Mouse (Mus musculus) embryonic facial prominence, embryonic 13.5 days (tissue): Measurements from ENCODE around the gene Vps53. TPM values are rescaled to one million over a fixed set of nuclear protein-coding genes. Genes with fewer than 3 reads are reported as not detected.

Source experiments
- ATAC-seq: fragments of 200-750 bp; cut with Nextera tagmentation; 2 replicates; pipeline ENCODE4 v1.8.0; 2017; ENCODE audit warnings: low read depth; ENCODE audit not compliant: insufficient number of reproducible peaks, insufficient read depth, low FRiP score, low TSS enrichment
- H3K27ac ChIP-seq: fragments of 300-500 bp; sonication (generic); 2 replicates; pipeline ENCODE4 v1.5.1; 2015; ENCODE audit warnings: moderate library complexity, mild to moderate bottlenecking, inconsistent platforms
- H3K27me3 ChIP-seq: fragments of 300-500 bp; sonication (generic); 2 replicates; pipeline ENCODE4 v1.6.1; 2015; ENCODE audit warnings: mild to moderate bottlenecking, inconsistent platforms
- H3K36me3 ChIP-seq: fragments of 300-500 bp; sonication (generic); 2 replicates; pipeline ENCODE4 v1.6.1; 2015; ENCODE audit warnings: mild to moderate bottlenecking, inconsistent platforms
- H3K4me1 ChIP-seq: fragments of 300-500 bp; sonication (generic); 2 replicates; pipeline ENCODE4 v1.6.1; 2015; ENCODE audit warnings: inconsistent platforms
- H3K4me2 ChIP-seq: fragments of 300-500 bp; sonication (generic); 2 replicates; pipeline ENCODE4 v1.6.1; 2015; ENCODE audit warnings: moderate library complexity, mild to moderate bottlenecking, inconsistent platforms
- H3K4me3 ChIP-seq: fragments of 300-500 bp; sonication (generic); 2 replicates; pipeline ENCODE4 v1.5.1; 2015; ENCODE audit warnings: mild to moderate bottlenecking, inconsistent platforms
- H3K9ac ChIP-seq: fragments of 300-500 bp; sonication (generic); 2 replicates; pipeline ENCODE4 v1.6.1; 2015; ENCODE audit warnings: mild to moderate bottlenecking, inconsistent platforms
- H3K9me3 ChIP-seq: fragments of 300-500 bp; sonication (generic); 2 replicates; pipeline ENCODE4 v1.6.1; 2016; ENCODE audit warnings: inconsistent platforms
- WGBS: fragments of 180-500 bp; shearing (Covaris S2); methylation state at CpG from one replicate; pipeline ENCODE4 v1.1.7; 2015; ENCODE audit warnings: mixed read lengths; 5-methylcytosine and 5-hydroxymethylcytosine counted together
- polyA plus RNA-seq: library from polyadenylated mRNA; unstranded; fragments of >200 nt; fragmentation: Nextera tagmentation; extraction: Ambion mirVana; gene quantifications from 2 replicates; pipeline ENCODE4 v1.2.1, GENCODE M21; 2015

Vps53 gene
- polyA plus RNA-seq, 1 experiment from 2014 or later, result 38.5 TPM

GRCm38 (mm10) chr11:76137996-76138395 lies 41.5 kb downstream of the Vps53 start:
- no peak for ATAC-seq
- Histone ChIP-seq H3K4me3 (no peak overlapping the region), H3K27me3 (no peaks in the 10 kb centered on the region), H3K9ac (no peak overlapping the region), H3K27ac (no peak overlapping the region), H3K9me3 (no peaks in the 10 kb centered on the region), H3K36me3 (peaks cover 39% of the 10 kb centered on the region), H3K4me1 (no peaks in the 10 kb centered on the region), H3K4me2 (no peak overlapping the region)
- WGBS, result 71% methylated on average over 3 of the region's 3 CpGs

GRCm38 (mm10) chr11:76135641-76136437 lies 43.6 kb downstream of the Vps53 start:
- H3K27ac ChIP-seq, result no peak overlapping the region
- peaks cover 46% of the 10 kb centered on the region for H3K36me3 ChIP-seq
- H3K9me3 ChIP-seq, result no peaks in the 10 kb centered on the region
- ATAC-seq, result no peak
- H3K27me3 ChIP-seq, result no peaks in the 10 kb centered on the region
- 81% methylated on average over 7 of the region's 7 CpGs for WGBS
- H3K4me2 ChIP-seq, result no peak overlapping the region
- no peak overlapping the region for H3K4me3 ChIP-seq
- H3K9ac ChIP-seq, result no peak overlapping the region
- no peaks in the 10 kb centered on the region for H3K4me1 ChIP-seq

GRCm38 (mm10) chr11:76130859-76131258 lies 48.6 kb downstream of the Vps53 start:
- no peaks in the 10 kb centered on the region for H3K27me3 ChIP-seq

GRCm38 (mm10) chr11:76125386-76125785 lies 54.1 kb downstream of the Vps53 start:
- peaks cover 53% of the 10 kb centered on the region for H3K4me1 ChIP-seq
- no peak overlapping the region for H3K9ac ChIP-seq
- peak overlapping the region; percentile 78 for H3K27ac ChIP-seq
- H3K9me3 ChIP-seq, result no peaks in the 10 kb centered on the region
- no peaks in the 10 kb centered on the region for H3K36me3 ChIP-seq
- H3K4me3 ChIP-seq, result no peak overlapping the region
- 21% methylated on average over 8 of the region's 8 CpGs for WGBS
- 0 out of 2 replicates have a peak overlapping the region, but pooled peaks have one; percentile 0 for H3K4me2 ChIP-seq
- no peak for ATAC-seq
- H3K27me3 ChIP-seq, result no peaks in the 10 kb centered on the region

More at GRCm38 (mm10) chr11:76130859-76131258, 48.6 kb downstream of the Vps53 start:
- 78% methylated on average over 5 of the region's 5 CpGs for WGBS
- ATAC-seq, result no peak
- Histone ChIP-seq H3K27ac (no peak overlapping the region), H3K4me3 (no peak overlapping the region), H3K9ac (no peak overlapping the region), H3K36me3 (peaks cover 32% of the 10 kb centered on the region), H3K9me3 (no peaks in the 10 kb centered on the region), H3K4me1 (peaks cover 2% of the 10 kb centered on the region), H3K4me2 (no peak overlapping the region)

GRCm38 (mm10) chr11:76123517-76123916 lies 55.9 kb downstream of the Vps53 start:
- ATAC-seq, result no peak
- H3K27me3 ChIP-seq, result no peaks in the 10 kb centered on the region
- peak overlapping the region; percentile 71 for H3K27ac ChIP-seq
- H3K4me1 ChIP-seq, result peaks cover 63% of the 10 kb centered on the region
- no peaks in the 10 kb centered on the region for H3K9me3 ChIP-seq
- no peak overlapping the region for H3K9ac ChIP-seq
- H3K4me2 ChIP-seq, result no peak overlapping the region
- no peak overlapping the region for H3K4me3 ChIP-seq
- 83% methylated on average over 1 of the region's 1 CpGs for WGBS
- H3K36me3 ChIP-seq, result no peaks in the 10 kb centered on the region

GRCm38 (mm10) chr11:76122571-76122970 lies 56.9 kb downstream of the Vps53 start:
- H3K4me1 ChIP-seq, result peaks cover 63% of the 10 kb centered on the region
- no peak overlapping the region for H3K4me2 ChIP-seq
- no peaks in the 10 kb centered on the region for H3K36me3 ChIP-seq
- H3K4me3 ChIP-seq, result no peak overlapping the region
- H3K9ac ChIP-seq, result no peak overlapping the region
- 58% methylated on average over 2 of the region's 2 CpGs for WGBS
- H3K27me3 ChIP-seq, result no peaks in the 10 kb centered on the region
- H3K9me3 ChIP-seq, result no peaks in the 10 kb centered on the region
- H3K27ac ChIP-seq, result peak overlapping the region; percentile 71; the same call in 1 of the 2 replicates
- no peak for ATAC-seq

- H3K4me2 ChIP-seq, result no peak overlapping the region
- peaks cover 10% of the 10 kb centered on the region for H3K36me3 ChIP-seq
- H3K27ac ChIP-seq, result peak overlapping the region; percentile 62
- no peak overlapping the region for H3K4me3 ChIP-seq
- ATAC-seq, result no peak
- H3K27me3 ChIP-seq, result no peaks in the 10 kb centered on the region
- WGBS, result 77% methylated on average over 4 of the region's 4 CpGs
- H3K9me3 ChIP-seq, result no peaks in the 10 kb centered on the region
- peaks cover 63% of the 10 kb centered on the region for H3K4me1 ChIP-seq
- no peak overlapping the region for H3K9ac ChIP-seq
Observed at GRCm38 (mm10) chr11:76121086-76121485, 58.4 kb downstream of the Vps53 start.

GRCm38 (mm10) chr11:76120407-76120901 lies 59.0 kb downstream of the Vps53 start:
- Histone ChIP-seq H3K4me2 (peak overlapping the region; percentile 26; the same call in 1 of the 2 replicates), H3K4me1 (peaks cover 57% of the 10 kb centered on the region), H3K27me3 (no peaks in the 10 kb centered on the region), H3K27ac (peak overlapping the region; percentile 78), H3K4me3 (no peak overlapping the region), H3K36me3 (peaks cover 10% of the 10 kb centered on the region), H3K9ac (no peak overlapping the region), H3K9me3 (no peaks in the 10 kb centered on the region)
- peak; percentile 78 for ATAC-seq
- 16% methylated on average over 10 of the region's 10 CpGs for WGBS

GRCm38 (mm10) chr11:76110416-76110815 lies 69.0 kb downstream of the Vps53 start:
- no peak overlapping the region for H3K9ac ChIP-seq

GRCm38 (mm10) chr11:76106551-76107496 lies 72.6 kb downstream of the Vps53 start:
- no peak overlapping the region for H3K4me3 ChIP-seq
- no peaks in the 10 kb centered on the region for H3K9me3 ChIP-seq
- peak; percentile 81 for ATAC-seq
- H3K27me3 ChIP-seq, result no peaks in the 10 kb centered on the region
- H3K4me2 ChIP-seq, result no peak overlapping the region
- no peak overlapping the region for H3K9ac ChIP-seq
- 52% methylated on average over 11 of the region's 11 CpGs for WGBS
- peaks cover 42% of the 10 kb centered on the region for H3K4me1 ChIP-seq
- H3K36me3 ChIP-seq, result peaks cover 12% of the 10 kb centered on the region; the same call in 1 of the 2 replicates
- H3K27ac ChIP-seq, result peak overlapping the region; percentile 76

More at GRCm38 (mm10) chr11:76110416-76110815, 69.0 kb downstream of the Vps53 start:
- peaks cover 39% of the 10 kb centered on the region for H3K4me1 ChIP-seq
- no peak overlapping the region for H3K4me3 ChIP-seq
- no peaks in the 10 kb centered on the region for H3K27me3 ChIP-seq
- no peak for ATAC-seq
- no peak overlapping the region for H3K4me2 ChIP-seq
- peaks cover 26% of the 10 kb centered on the region for H3K36me3 ChIP-seq
- no peaks in the 10 kb centered on the region for H3K9me3 ChIP-seq
- 94% methylated on average over 3 of the region's 3 CpGs for WGBS
- no peak overlapping the region for H3K27ac ChIP-seq

- Histone ChIP-seq H3K27me3 (no peaks in the 10 kb centered on the region), H3K36me3 (peaks cover 26% of the 10 kb centered on the region), H3K4me2 (no peak overlapping the region), H3K9ac (no peak overlapping the region), H3K4me1 (peaks cover 32% of the 10 kb centered on the region), H3K27ac (no peak overlapping the region), H3K9me3 (no peaks in the 10 kb centered on the region), H3K4me3 (no peak overlapping the region)
- ATAC-seq, result no peak
Observed at GRCm38 (mm10) chr11:76101154-76101553, 78.3 kb downstream of the Vps53 start.
